Mouse (Mus musculus): ENCODE data around the gene Atrnl1.

DNA sequence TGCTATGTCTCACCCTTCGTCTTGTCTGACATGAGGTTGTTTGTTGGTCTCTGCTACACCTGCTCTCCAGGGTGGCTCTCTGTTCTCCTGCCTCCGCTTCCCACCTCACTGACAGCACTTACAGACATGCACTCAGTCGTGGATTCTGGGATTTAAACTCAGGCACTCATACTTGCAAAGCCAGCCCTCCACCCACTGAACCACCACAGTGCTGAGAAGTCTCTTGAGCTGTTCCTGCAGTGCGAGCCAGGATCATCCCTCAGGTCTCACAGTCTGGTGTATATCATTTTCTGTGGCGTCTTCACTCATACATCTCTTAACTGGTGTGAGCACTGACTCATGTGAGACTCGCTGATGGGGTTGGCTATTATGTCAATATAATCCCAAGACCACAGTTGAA, 353.0 kb downstream of the Atrnl1 start:
- TF ChIP-seq POLR2A (IDR thresholded peaks at IDR 0.05; ENCODE audit: extremely low read depth, insufficient read depth, low read length), result no peak
- no peak for TF ChIP-seq CTCF (IDR thresholded peaks at IDR 0.05; ENCODE audit: extremely low read depth, insufficient read depth, low read length)
